Mouse (Mus musculus): ENCODE measurements around the gene Elk4.
A peak's percentile ranks its signal among the peaks of the same experiment; 100 is the strongest.

Elk4 gene

GRCm38 (mm10) chr1:132061750-132062541 lies 54.5 kb downstream of the Elk4 start:
- no peak for ATAC-seq (ENCODE audit: insufficient number of reproducible peaks, low FRiP score, low TSS enrichment)

DNA sequence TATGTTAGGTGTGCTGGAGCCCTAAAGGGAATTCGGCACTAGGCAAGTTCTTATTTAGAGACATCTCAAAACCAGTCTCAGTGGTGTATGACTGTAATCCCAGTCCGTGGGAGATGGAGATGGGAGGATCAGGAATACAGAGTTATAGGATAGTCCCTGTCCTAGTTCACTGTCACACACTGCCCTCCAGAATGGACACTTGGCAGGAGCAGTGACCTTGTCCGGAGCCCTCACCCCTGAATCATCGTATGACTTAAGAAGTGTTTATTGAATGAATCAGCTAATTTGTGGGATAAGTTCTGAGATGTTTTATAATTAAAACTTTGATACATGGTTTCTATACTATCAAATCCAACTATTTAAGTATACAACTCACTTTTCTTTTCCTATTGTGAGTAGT lies 55.7 kb downstream of the Elk4 start:
- ATAC-seq (ENCODE audit: insufficient number of reproducible peaks, low FRiP score, low TSS enrichment): no peak

GRCm38 (mm10) chr1:132065001-132065400 lies 57.6 kb downstream of the Elk4 start:
- no peak for ATAC-seq (ENCODE audit: insufficient number of reproducible peaks, low FRiP score, low TSS enrichment)

DNA sequence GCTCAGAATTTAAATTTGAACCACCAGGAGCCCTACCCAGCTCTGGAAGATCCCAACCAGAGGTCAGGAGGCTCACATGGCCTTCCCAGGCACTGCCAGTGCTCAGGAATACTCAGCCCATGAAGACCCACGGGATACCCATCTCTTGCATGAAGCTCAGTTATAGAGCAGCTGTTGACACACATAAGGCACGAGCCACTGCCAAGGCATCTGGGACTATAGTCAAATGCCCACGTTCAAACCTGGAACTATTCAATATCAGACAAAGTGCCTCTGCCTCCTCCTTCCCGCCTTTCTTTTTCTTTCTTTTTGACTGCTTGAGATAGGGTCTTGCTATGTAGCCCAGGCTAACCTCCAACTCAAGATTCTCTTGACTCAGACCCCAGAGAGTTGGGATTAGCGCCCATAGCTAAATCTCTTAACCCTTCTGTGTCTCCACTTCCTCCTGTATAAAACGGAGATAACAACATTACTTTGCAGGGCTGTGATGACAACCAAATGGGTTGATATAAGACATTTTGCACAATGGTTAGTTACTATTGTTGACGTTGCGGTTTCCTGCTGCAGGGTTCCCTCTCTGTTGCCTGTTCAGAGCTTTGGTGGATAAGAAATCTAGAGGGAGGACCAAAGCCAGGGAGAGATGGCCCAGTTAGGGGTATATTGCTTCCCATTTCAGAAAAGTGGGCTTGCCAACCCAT lies 58.2 kb downstream of the Elk4 start:
- ATAC-seq (ENCODE audit: insufficient number of reproducible peaks, low FRiP score, low TSS enrichment): no peak

GRCm38 (mm10) chr1:132067261-132068255 lies 60.2 kb downstream of the Elk4 start, which contains the start of gene Mfsd4a:
Gene Mfsd4a, minus strand, starts transcription at chr1:132068062.
- ATAC-seq (ENCODE audit: insufficient number of reproducible peaks, low FRiP score, low TSS enrichment): peak; percentile 84

GRCm38 (mm10) chr1:132069436-132069835 lies 62.0 kb downstream of the Elk4 start:
- ATAC-seq (ENCODE audit: insufficient number of reproducible peaks, low FRiP score, low TSS enrichment): no peak

- ATAC-seq (ENCODE audit: insufficient number of reproducible peaks, low FRiP score, low TSS enrichment): no peak
These were observed 63.3 kb downstream of the Elk4 start for GRCm38 (mm10) chr1:132070659-132071058.

GRCm38 (mm10) chr1:132075576-132075975 lies 68.2 kb downstream of the Elk4 start:
- no peak for ATAC-seq (ENCODE audit: insufficient number of reproducible peaks, low FRiP score, low TSS enrichment)

DNA sequence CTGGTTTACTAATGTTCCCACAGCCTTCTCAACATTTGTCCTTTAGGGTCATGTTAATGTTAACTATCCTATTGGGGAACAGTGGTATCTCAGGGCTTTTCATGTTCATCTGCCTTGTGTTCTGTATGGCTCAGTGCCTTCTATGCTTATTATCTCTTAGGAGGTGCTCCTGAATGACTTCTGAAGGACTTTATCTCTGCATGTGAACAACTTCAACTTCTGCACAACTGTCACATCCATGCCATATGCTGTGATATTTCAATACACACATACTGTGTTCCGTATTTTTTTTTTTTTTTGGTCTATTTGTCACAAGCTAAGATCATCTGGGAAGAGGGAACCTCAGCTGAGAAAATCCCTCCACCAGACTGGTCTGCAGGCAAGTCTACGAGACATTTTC lies 71.0 kb downstream of the Elk4 start:
- no peak for ATAC-seq (ENCODE audit: insufficient number of reproducible peaks, low FRiP score, low TSS enrichment)

All from cerebellum, adult (tissue).